Mouse (Mus musculus) adrenal gland, adult (tissue): ENCODE measurements around the gene Tnrc6c.

ENCODE experiments used
- DNase-seq, 2 experiments: peaks; one replicate each; pipeline ENCODE4 v3.0.0; 2022 to 2023; ENCODE audit warnings: low spot score in 1 of 2; ENCODE audit not compliant: inconsistent age in 2 of 2

Tnrc6c gene

DNA sequence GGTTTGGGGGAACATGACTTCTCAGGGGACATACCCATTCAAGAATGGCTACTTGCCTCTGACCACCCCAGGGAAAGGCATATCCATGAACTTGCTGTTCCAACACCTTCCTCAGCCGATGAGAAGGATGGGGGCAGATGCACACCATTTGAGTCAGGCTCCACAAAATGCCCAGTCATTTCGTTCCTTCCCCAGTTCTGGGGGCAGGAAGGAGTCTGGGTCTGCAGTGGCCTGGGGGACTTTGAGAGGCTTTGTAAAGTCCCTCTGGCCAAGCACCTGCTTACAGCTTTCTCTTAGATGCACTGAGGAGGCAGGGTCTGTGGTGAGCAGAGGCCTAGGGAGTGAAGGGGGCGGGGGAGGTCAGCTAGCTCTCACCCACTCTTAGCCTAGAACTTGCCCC lies 20.8 kb upstream of the Tnrc6c start:
- no peak for DNase-seq

DNA sequence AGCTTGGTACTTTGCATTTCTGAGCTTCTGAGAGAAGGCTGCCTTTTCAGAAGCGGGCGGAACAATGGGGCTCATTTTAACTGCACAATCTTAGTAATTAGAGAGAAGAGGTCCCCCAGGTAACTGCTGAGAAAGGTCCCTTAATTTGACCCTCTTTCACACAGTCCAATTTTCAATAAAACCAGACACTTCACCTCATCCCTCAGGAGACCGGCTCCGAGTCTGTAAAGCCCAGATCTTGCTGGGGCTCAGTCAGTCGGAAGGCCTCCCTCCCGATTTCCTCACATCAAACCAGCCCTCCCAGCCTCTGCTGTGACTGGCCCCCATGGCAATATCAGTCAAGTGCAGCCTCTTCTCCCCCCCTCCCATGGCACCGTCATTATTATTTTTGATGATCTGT lies 15.7 kb upstream of the Tnrc6c start:
- no peak for DNase-seq

DNA sequence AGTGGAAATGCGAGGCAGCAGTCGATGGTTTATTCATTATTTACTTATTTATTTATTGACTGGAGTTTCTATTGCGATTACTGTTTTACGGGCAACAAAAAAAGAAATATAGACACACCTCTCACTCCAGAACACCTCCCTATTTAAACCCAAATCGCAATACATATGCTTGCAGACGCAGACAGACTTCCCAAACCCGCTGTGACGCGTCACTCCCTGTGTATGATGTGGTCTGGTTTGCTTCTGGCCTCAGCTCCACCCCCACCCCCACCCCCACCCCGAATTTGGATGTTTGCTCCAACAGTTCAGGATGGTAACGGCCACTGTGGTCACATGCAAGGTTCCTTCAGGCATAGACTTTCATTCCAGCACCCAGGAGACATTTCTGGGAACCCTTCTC lies 15.3 kb upstream of the Tnrc6c start:
- no peak for DNase-seq

DNA sequence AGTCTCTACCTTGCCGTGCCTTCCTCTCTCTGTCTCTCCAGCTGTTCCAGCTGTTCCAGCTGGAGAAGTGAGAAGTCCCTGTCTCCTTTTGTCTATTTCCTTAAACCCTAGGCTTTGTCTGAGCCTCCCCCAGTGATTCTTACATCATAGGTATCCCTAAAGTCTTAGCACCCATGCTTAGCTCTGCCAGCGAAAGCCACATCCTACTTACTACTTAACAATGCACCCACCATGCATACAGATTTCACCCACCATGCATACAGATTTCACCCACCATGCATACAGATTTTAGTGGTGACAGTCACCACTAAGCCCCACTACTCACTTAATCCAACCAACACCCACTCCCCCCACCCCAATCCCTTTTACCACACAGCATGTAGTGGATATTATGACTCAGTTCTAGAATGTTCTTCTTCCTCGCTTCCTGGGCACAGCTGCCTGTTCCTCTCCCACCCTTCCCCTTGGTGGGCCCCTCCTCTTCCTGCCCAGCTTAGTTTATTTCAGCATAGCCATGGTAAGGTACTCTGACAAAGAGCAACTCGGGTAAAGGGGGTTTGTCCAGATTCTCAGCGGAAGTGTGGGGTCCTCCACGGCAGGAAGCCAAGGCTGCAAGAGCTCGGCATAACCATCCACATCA lies 14.6 kb upstream of the Tnrc6c start:
- no peak for DNase-seq

DNA sequence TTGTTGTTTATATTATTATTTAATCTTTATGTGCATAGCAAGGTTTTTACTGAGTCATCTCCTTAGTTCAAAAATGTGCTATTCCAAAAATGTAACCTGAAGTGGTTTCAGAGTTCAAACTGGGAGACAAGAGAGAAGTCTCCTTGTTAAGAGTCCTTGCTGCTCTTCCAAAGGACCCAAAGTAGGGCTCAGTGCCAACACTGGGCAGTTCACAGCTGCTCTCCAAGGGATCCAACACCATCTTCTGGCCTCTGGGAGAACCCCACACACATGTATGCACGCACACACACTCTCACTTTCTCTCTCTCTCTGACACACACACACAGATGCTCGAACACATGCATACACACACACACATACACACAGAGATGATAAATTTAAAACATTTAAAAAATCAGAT lies 11.9 kb upstream of the Tnrc6c start:
- no peak for DNase-seq

DNA sequence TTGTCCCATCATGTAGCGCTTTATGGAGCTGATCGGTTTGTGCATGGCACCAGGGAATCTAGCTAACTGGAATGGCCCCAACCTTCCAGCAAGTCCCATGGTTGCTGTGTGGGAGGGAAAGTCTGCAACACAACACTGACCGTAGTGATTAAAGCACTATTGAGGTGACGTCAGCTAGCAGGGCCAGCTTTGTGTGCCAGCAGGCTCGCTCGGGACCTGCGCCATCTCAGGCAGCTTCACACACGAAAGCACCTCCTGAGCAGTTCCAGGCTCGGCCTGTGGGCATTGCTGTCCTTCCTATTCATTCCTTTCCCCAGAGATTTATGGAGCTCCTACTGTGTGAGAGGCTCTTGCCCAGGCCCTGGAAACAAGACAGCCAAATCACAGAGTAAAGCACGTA lies 10.8 kb upstream of the Tnrc6c start:
- DNase-seq: no peak

DNA sequence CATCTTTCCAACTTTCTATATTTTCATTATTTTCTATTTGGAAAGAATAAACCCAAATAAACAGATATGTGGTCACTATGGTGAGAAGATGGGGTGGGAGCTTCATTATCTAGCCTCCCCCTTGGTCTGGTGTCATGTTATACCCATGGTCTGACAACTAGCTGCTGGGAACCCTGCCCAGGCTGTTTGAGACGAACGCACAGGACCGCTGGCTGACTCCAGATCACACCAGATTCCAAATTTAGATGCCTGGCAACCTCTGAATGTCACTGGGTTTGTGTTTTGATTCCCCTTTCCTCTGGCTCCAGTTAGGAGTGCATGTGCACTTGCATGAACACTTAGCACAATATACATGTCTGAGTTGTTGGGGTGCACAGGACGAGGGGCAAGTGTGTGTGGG lies 7.3 kb upstream of the Tnrc6c start:
- DNase-seq: no peak

DNA sequence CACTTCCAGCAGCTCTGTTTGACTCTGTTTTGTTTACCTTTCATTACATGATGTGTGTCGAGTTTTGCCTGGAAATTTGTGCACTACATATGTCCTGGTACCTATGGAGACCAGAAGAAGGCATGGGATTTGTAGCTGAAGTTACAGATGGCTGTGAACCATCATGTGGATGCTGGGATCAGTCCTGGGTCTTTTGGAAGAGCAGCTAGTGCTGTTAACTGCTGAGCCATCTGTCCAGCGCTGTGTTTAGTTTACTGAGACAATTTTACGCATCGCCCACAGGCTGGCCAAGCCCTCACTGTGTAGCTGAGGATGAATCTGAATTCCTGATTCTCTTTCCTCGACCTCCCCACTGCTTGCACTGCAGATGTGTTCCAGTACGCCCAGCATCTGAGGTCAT lies 6.1 kb upstream of the Tnrc6c start:
- no peak for DNase-seq

DNA sequence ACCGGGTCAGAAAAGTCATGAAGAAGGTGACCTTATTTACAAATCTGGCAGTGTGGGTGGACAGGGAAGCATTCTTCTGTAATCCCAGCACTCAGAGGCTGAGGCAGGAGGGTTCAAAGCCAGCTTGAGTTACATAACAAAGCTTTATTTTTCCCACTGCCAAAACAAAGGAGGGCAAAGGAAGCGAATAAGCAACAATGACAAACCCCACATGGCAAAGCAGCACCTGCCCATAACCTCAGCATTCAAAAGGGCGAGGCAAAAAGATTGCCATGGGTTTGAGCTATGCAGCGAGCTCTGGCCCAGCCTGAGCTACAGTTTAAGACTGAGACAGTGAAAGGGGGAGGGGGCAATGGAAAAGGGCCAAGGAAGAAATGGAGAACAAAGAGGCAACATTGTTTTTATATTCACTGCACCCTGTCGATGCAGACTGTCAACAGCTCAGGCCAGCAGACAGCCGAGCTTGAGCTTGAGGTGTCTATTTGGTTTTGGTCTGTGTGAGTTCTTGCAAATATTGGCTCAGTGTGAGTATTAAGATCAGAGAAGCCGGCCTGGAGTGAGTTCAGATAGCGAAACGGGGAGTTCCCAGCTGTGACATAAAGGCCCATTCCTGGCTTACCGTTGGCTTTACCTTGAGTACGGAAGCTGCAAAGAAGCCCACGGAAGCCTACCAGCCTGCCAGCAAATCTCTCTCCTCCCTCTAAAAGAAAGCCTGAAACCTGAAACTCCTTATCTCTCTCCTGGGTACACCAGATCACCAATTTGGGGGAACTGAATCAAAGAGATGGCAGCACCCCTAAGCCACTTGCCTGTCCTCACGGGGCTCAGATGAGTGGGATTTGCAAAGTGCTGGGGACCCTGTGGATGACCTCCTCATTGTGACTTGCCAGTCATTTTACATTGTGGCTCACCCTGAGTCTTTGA lies 3.1 kb upstream of the Tnrc6c start:
- no peak for DNase-seq

DNA sequence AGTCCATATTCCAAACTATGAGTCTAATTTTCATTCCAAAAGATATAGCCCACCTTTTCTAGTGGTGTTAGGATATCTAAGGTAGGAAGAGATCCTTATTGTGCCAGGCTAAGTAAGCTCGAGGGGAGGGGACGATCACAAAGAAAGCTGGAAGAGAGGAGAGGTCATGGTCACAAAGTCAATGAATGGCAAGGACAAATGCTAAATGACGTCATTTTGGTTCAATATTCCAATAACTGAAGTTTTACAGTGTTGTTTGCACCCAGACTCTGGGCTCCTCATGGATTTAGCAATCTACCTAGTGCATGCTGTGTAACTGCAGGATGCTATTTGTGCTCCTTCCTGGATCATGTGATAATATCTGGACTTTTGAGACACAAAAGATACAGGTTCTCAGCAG lies 1.2 kb upstream of the Tnrc6c start:
- DNase-seq: peak in 1 of 2 experiments; percentile 35

DNA sequence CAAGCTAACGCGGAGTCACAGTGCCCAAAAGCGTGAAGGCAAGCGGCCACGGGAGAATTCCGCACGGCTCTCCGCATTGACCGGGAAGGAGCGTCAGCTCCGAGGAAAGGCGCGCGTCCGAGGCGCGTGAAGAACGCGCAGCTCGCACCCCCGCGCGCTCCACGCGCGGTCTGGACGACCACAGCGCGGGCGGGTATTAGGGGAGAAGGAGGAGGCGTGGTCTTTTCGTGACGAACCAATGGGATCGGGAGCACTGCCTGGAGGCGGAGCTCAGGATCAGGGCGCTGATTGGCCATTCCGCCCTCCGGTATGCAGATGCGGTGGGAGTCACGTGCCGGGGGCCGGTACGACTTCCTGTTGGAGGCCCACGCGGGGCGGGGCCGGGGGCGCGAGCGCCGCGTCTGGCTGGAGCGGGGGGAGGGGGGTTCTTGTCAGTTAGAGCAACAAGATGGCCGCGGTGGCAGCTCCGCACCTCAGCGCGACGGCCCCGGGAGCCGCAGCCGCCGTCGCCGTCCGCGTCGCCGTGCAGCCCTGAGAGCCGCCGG lies 363 bp downstream of the Tnrc6c start:
- peak; percentile 100 for DNase-seq

DNA sequence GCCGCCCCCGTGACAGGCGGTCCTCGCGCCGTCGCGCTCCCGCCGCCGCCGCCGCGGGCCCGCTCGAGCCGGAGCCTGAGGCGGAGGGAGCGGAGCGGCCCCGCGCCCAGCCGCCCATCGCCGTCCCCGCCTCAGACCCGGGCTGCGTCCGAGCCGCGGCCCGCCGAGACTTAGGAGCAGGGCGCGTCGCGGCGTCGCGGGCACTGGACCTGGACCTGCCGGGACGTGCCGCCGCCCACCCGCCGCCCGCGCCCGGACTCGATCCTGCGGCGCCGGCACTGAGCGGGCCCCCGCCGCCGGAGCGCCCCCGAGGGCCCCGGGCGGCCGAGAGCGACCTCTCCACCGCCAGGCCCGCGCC lies 824 bp downstream of the Tnrc6c start:
- no peak for DNase-seq

DNA sequence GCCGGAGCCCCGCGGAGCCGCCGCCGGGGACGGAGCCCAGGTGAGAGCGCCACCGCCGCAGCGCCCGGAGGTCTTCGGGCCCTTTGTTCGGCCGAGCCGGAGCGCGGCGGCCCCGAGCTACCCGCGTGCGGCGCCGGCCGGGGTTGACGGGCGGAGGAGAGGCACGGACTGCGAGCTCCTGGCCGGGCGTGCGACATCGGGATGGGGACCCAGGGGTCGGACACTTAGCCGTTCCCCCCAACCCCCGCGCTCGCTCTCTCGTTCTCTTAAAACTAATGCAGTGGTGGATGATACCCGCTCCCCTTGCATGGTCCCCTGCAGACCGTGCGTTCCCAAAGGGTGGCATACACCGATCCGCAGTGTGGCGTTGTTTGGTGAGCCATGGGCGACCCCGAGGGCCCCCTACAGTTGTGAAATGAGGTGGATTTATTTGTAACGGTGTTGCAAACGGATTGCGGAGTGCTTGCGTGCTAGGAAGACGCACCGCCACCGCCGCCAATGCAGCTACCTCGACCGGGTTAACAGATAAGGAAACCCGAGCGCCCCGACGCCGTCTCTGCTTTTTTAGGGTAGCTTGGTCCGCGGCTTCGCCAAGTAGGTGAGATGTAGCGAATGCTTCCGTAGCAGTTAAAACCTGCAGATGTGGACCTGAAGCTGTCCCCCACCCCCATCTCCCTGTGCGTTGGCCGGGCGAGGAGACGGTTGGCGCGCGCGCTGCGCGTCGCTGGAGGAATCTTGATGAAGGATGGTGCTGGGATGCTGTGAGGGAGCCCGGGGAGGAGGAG lies 1.4 kb downstream of the Tnrc6c start:
- DNase-seq: peak; percentile 58 to 85

DNA sequence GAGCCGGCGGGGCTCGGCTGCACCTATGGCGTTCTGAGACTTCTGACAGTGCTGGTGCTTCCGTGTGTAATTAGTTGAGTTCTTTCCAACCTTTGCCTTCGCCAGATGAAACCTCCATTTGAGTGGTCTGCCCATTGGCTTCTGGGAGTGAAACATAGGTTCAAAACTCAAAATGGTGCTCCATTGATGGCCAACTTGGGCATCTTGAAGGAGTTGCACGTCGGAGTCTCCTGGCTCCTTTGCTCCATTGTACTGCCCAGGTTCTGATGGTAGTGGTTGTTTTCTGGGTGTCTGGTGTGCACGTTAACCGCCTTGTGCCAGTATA lies 1.9 kb downstream of the Tnrc6c start:
- no peak for DNase-seq

DNA sequence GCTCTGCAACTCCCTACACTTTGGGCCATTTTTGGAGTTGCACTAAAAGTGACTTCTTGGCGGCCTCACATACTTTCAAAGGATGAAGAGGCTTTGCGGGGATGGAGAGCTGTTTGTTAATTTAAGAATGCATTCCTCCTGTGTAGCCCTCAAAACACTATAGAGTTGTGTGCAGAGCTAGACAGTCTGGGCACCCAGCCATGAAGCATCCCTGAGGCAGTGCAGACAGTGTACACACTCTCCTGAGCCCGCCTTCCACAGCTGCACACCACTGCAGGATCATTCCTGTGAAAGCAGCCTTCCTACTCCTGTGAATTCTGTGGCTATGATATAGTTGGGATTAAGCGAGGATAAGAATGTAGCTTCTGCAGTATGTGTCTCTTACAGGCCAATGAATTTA lies 4.9 kb downstream of the Tnrc6c start:
- DNase-seq: no peak

DNA sequence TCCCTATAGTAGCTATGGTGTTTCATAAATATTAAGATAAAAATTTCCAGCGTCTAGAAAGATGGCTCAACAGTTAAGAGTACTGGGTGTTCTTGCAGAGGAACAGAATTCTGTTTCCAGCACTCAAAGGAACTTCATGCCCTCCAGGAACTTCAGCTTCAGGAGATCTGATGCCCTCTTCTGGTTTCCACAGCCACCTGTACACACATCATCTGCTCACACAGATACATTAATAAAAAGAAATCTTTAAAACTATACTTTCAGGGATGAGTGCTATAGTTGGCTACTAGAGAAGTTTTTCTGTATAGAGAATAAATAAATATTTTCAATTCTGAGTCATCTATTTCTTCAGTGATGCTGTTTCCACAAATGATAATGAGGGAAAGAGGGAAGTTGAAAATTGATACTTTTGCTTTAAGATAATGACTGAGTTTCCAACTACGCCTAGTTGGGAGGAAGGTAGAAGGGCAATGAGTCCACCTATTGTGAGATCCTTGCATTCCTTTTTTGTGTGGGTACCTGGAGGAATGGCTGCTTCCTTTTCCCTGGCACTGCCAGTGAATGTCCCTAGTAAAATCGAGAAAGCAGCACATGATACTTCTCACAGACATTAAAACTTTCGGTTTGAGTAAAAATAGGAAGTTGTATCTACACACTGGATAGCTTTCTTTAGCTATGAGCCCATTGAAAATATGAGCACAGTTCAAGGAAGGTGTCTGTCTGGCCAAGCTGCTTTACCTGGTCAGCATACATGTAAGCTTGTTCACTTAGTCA lies 9.1 kb downstream of the Tnrc6c start:
- DNase-seq: no peak

DNA sequence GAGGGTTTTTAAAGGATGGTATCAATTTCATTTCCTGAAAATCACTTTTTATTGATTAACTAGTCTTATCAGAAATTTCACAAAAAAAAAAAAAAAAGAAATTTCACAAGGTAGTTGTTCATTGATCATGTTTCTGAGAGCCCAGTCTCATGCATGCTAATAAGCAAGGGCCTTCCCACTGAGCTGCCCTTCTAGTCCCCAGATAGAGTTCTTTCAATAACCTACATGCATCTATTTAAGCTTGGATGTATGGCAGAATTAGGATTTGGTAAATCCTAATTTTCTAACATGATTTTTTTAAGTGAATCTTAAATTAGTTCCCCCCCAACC lies 9.7 kb downstream of the Tnrc6c start:
- no peak for DNase-seq

DNA sequence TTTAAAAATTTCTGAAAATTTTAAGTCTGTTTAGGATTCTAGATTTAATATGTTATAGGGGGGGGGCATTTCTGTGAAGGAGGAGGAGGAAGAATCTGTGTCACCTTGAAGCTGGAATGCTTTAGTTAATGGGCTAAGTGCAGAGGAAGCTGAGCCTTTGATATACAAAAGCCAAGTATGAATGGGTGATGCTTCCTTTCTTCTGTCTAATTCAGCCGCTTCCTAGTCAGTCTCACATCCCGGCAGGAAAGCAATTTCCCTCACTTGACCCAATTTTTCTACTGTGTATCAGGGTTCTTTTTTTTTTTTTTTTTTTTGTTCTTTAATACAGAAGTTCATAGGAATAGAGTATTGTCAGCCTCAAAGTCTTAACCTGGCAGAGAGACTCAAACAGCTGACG lies 11.1 kb downstream of the Tnrc6c start:
- DNase-seq: no peak

DNA sequence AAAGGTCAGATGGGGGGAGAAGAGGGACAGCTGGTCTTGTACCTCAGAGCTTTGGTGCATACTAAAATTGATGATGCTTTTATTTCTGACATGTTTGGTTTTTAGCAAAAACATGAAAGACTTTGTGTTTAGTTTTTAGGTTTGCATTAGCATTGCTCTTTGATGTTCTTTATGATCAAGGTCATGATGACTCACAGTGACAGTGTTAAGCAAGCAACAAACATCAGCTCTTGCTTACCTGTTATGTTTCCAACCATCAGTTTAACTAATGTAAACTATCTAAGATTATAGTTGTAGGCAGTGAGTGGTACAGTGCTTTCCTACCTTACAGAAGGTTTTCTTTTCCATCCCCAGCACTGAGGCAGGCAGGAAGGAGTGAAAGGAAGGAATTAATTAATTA lies 12.5 kb downstream of the Tnrc6c start:
- no peak for DNase-seq

DNA sequence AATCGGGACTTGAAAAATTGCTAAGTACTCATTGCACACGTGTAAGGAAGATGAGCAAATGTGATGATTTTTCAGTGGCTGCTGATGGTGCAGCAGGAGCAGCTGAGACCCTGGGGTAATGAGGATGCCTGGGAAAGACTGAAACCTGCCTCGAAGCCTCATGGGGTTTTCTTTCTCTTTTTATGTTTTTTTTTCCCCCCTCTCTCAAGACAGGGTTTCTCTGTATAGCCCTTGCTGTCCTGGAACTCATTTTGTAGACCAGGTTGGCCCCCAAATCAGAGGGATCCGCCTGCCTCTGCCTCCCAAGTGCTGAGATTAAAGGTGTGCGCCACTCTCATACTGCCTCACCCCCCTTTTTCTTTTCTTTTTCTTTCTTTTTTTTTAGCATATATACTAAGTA lies 13.1 kb downstream of the Tnrc6c start:
- no peak for DNase-seq

DNA sequence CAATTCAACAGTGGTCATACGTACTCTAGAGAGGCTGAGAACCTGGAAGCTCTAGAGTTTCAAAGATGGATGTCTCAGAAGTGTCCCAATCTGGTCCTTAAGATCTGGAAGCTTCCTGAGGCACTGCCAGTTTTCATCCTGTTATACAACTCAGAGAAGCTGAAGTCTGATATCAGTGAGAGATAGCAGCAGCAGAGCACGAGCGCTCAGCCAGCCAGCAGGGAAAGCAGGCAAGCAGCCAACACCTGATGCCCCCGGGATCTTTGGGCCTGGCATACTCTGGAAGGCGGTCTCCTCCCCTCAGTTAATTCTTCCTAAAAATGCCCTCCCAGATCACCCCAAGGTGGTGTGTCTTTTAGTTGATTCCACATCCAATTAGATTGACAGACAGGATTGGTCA lies 13.7 kb downstream of the Tnrc6c start:
- peak; percentile 15 to 57 for DNase-seq
